Mouse (Mus musculus): ENCODE results near the gene Hspbap1. TPM values are rescaled to one million over a fixed set of nuclear protein-coding genes. Genes with fewer than 3 reads are reported as not detected.

The Hspbap1 gene
- polyA plus RNA-seq, 1 experiment from 2014 or later = 12.7 TPM

DNA sequence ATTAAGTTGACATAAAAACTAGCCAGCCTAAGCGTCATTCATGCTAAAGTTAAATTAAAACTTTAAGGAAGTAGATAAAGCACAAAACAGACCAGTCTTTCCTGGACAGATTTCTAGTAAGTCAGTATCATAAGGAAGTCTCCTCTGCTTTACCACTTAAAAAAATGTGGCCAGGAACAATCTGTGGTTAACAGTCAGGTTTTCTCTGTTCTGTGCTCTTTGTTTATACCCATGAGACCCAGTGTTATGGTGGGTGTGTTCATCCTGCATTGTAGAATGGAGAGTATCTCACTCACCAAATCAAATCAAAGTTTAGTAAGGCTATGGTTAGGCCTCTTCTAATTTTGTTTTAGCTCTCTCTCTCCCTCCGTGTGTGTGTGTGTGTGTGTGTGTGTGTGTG is 4.7 kb upstream of the Hspbap1 start:
- Histone ChIP-seq H3K9me3 (replicated peaks) (no peaks in the 10 kb centered on the region), H3K4me3 (replicated peaks) (no peak overlapping the region), H3K27me3 (replicated peaks) (no peaks in the 10 kb centered on the region), H3K36me3 (no peaks in the 10 kb centered on the region), H3K4me2 (no peak overlapping the region), H3K9ac (replicated peaks) (no peak overlapping the region), H3K27ac (replicated peaks) (no peak overlapping the region), H3K4me1 (peaks cover 25% of the 10 kb centered on the region)
- 84% methylated on average over 2 of the region's 2 CpGs for WGBS
- no peak for ATAC-seq (ENCODE audit: low FRiP score)

DNA sequence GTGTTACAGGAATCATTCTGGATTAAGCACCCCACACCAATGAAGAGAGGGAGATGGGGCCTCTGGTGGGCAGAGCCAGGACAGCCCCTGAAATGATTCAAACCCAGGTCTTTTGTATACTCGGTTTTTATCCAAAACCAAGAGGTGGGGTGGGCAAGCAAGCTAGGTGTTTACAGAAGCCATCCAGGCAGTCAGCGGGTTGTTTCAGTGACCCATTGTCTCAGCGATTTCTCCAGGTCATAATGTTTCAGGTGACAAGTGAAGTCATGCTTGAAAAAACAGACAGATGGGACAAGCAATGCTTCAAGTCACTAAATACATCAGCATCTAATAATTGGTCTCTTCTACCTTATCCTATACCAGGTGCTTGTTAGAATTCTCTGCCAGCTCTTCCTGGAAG is 3.8 kb upstream of the Hspbap1 start:
- no peak for ATAC-seq (ENCODE audit: low FRiP score)
- Histone ChIP-seq H3K4me1 (peaks cover 33% of the 10 kb centered on the region), H3K27me3 (replicated peaks) (no peaks in the 10 kb centered on the region), H3K9me3 (replicated peaks) (no peaks in the 10 kb centered on the region), H3K27ac (replicated peaks) (no peak overlapping the region), H3K9ac (replicated peaks) (no peak overlapping the region), H3K4me2 (no peak overlapping the region), H3K4me3 (replicated peaks) (no peak overlapping the region), H3K36me3 (no peaks in the 10 kb centered on the region)
- 68% methylated on average over 3 of the region's 3 CpGs for WGBS

DNA sequence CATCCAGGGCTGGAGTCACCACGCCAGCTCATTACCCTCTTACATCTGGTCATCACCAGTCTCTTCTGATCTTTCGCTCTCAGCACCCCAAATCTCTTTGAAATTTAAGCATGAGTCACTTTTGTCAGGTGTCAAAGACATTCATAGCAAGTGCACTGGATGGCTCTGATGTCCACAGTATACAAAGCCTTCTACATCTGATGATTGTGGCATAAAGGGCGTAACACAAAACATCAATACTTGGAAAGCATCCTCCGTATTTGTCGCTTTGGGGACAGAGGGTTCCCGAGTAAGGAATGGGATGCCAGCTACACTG is 1.7 kb upstream of the Hspbap1 start:
- H3K9ac ChIP-seq (replicated peaks) = peak overlapping the region; percentile 80
- ATAC-seq (ENCODE audit: low FRiP score) = no peak
- H3K4me2 ChIP-seq = peak overlapping the region; percentile 92
- WGBS = 27% methylated on average over 6 of the region's 6 CpGs
- H3K27ac ChIP-seq (replicated peaks) = peak overlapping the region; percentile 82; the same call in 1 of the 2 replicates
- no peaks in the 10 kb centered on the region for H3K36me3 ChIP-seq
- H3K27me3 ChIP-seq (replicated peaks) = no peaks in the 10 kb centered on the region
- H3K9me3 ChIP-seq (replicated peaks) = no peaks in the 10 kb centered on the region
- H3K4me3 ChIP-seq (replicated peaks) = peak overlapping the region; percentile 84
- peaks cover 40% of the 10 kb centered on the region for H3K4me1 ChIP-seq

DNA sequence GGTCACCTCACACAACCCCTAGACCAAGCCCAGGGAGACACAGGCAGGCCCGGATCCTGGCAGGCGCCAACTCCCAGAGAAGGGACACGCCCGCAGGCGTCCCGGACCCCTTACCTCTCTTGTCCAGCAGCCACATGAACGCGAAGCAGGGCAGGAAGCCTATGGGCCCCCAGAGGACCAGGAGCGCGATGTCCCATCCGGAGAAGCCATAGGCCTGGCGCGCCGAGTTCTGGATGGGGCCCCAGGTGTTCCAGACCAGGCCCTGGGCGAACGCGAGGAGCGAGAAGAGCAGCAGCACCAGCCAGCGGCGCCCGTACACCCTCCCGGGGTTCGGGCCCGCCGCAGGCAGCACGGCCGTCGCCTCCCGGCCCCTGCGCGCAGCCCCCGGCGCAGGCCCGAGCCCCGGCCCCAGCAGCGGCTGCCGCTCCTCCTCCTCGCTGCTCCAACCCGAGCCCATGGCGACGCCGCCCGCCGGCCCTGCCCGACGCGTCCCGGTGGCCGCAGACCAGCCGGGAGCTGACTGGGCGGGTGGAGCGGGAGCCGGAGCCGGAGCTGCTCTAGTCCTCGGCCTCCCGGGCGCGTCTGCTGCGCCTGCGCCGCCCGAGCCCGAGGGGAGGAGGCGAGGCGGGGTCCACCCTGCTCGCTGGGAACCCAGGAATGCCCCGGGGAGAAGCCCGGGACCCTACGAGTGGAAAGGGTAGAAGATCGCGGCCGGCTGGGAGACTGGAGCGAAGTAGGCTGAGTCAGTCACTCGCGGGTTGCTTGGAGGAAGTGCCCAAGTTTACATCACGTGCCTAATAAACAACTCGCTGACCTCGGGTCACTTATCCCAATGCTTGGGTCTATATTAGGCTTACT is 1.2 kb upstream of the Hspbap1 start, which contains the start of gene Dirc2:
Dirc2 (minus strand) TSS at position 572 of the 858 bp plus-strand sequence.
- Histone ChIP-seq H3K4me2 (peak within 1 kb of the TSS; percentile 92), H3K4me3 (replicated peaks) (peak within 1 kb of the TSS; percentile 84), H3K4me1 (peaks cover 40% of the 10 kb centered on the region), H3K36me3 (no peaks in the 10 kb centered on the region), H3K27me3 (replicated peaks) (no peaks in the 10 kb centered on the region), H3K27ac (replicated peaks) (peak within 1 kb of the TSS; percentile 82), H3K9ac (replicated peaks) (peak within 1 kb of the TSS; percentile 87), H3K9me3 (replicated peaks) (no peaks in the 10 kb centered on the region)
- peak; percentile 76 for ATAC-seq (ENCODE audit: low FRiP score)
- under 1% methylated on average over 77 of the region's 78 CpGs for WGBS

DNA sequence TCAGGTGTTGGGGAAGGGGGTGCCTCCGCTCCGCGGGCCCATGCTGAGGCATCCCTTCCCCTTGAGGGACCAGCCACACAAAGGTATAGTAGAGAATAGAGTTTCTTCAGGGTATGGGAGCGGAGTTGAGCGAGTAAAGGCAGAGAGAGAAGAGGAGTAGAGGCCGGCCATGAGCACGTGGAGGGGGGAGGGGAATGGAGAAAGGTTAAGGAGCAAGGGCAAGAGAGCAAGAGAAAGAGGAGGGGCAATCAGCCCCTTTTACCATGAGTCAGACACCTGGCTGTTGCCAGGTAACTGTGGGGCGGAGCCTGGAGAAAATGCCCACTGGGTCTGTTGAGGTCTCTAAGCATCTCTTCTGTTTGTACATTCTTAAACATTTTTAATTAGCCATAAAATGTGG is 966 bp downstream of the Hspbap1 start:
- Histone ChIP-seq H3K27me3 (replicated peaks) (no peaks in the 10 kb centered on the region), H3K4me3 (replicated peaks) (peak overlapping the region; percentile 84), H3K36me3 (no peaks in the 10 kb centered on the region), H3K4me2 (peak overlapping the region; percentile 92), H3K9me3 (replicated peaks) (no peaks in the 10 kb centered on the region), H3K27ac (replicated peaks) (no peak overlapping the region), H3K4me1 (peaks cover 40% of the 10 kb centered on the region), H3K9ac (replicated peaks) (0 out of 2 replicates have a peak overlapping the region, but pooled peaks have one; percentile 87)
- no peak for ATAC-seq (ENCODE audit: low FRiP score)
- WGBS = 21% methylated on average over 8 of the region's 8 CpGs

DNA sequence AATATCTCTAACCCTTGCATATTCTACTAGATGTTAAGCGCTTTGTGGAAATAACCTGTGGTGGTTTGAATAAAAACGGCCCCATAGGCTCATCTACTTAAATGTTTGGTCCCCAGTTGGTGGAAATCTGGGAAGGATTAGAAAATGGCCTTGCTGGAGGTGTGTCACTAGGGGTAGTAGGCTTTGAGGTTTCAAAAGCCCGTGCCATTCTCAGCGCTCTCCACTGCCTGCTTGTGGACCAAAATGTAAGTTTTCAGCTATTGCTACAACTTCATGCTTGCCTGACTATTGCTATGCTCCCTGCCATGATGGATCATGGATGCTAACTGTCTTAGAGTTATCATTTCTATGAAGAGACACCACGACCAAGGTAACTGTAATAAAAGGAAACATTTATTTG is 1.4 kb downstream of the Hspbap1 start:
- 89% methylated on average over 5 of the region's 5 CpGs for WGBS
- Histone ChIP-seq H3K4me3 (replicated peaks) (no peak overlapping the region), H3K27ac (replicated peaks) (no peak overlapping the region), H3K4me1 (peaks cover 36% of the 10 kb centered on the region), H3K4me2 (peak overlapping the region; percentile 92), H3K27me3 (replicated peaks) (no peaks in the 10 kb centered on the region), H3K9me3 (replicated peaks) (no peaks in the 10 kb centered on the region), H3K36me3 (no peaks in the 10 kb centered on the region), H3K9ac (replicated peaks) (no peak overlapping the region)
- ATAC-seq (ENCODE audit: low FRiP score) = no peak

DNA sequence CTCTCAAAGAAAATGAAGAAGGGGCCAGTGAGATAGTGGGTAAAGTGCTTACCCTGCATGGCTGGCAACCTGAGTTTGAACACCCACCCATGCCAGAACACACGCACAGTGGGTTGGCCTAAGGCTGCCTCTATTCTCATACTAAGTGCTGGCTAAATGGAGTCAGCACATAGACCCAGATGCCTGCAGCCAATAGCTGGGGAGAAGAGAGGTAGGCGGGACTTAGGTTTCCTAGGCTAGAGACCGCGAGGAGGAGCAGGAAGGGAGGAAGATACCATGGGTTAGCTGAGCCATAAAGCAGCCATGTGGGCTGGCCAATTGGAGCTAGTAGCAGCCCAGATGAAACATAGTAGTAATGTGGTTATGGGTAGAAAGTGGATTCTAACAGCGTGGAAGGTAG is 2.4 kb downstream of the Hspbap1 start:
- Histone ChIP-seq H3K4me3 (replicated peaks) (no peak overlapping the region), H3K27me3 (replicated peaks) (no peaks in the 10 kb centered on the region), H3K9me3 (replicated peaks) (no peaks in the 10 kb centered on the region), H3K9ac (replicated peaks) (no peak overlapping the region), H3K36me3 (no peaks in the 10 kb centered on the region), H3K4me1 (peaks cover 31% of the 10 kb centered on the region), H3K4me2 (no peak overlapping the region), H3K27ac (replicated peaks) (no peak overlapping the region)
- WGBS = 88% methylated on average over 5 of the region's 5 CpGs
- ATAC-seq (ENCODE audit: low FRiP score) = no peak

DNA sequence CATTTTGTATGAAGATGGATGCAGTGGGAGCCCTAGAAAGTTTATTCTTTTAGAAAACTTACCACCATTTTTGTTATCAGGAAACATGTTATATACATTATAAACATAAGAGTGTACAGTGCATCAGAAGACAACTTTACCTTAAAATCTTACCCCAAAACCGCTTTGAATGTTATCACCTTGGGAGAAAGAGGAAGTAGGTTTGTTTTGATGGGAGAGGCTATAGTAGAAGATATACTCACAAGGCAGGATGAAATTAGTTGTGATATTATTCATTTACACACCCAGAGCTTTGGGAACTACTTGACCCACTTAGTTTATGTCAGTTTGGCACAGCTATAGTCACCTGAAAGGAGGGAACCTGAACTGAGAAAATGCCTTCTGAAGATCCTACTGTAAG is 5.7 kb downstream of the Hspbap1 start:
- no peak overlapping the region for H3K27ac ChIP-seq (replicated peaks)
- WGBS = 87% methylated on average over 1 of the region's 1 CpGs

DNA sequence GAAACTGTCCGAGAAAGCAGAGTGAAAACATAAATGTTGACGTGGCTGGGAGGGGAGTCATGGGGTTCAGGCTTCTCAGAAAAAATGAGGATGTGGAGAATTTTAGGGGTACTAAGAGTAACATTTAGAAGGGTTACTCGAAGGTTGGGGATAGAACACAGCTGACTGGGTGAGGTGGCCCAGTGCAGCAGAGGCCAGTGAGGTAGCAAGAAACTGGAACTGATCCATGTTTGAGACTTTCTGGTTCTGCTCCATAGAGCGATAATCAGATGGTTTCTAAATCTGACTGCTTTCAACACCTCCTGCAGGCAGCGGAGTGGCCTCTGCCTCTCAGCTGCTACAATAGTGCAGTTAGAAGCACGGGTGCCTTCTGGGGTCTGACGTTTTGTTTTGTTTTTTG is 6.6 kb downstream of the Hspbap1 start:
- WGBS = 95% methylated on average over 7 of the region's 7 CpGs

More for the DNA sequence above, 5.7 kb downstream of the Hspbap1 start:
- H3K9me3 ChIP-seq (replicated peaks) = no peaks in the 10 kb centered on the region
- peaks cover 12% of the 10 kb centered on the region for H3K4me1 ChIP-seq
- H3K36me3 ChIP-seq = no peaks in the 10 kb centered on the region
- no peak overlapping the region for H3K4me3 ChIP-seq (replicated peaks)
- no peak for ATAC-seq (ENCODE audit: low FRiP score)
- no peak overlapping the region for H3K9ac ChIP-seq (replicated peaks)
- H3K4me2 ChIP-seq = no peak overlapping the region
- no peaks in the 10 kb centered on the region for H3K27me3 ChIP-seq (replicated peaks)

DNA sequence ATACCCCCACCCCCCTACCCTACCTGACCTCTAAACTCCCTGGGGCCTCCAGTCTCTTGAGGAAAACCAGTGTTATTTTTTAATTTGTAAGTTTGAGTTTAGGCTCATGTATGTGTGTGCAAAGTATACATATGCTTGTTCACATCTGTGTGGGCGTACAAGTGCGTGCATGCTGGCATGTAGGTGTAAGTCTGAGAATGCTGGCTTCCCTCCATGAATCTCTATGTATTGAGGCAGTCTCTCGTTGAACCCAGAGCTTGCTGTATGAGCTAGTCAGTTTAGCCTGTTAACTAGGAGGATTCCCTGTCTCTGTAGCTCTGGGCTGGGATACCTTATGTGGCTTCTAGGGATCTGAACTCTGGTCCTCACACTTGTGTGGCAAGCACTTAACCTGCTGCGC is 7.6 kb downstream of the Hspbap1 start:
- Histone ChIP-seq H3K4me3 (replicated peaks) (no peak overlapping the region), H3K4me1 (no peaks in the 10 kb centered on the region), H3K27me3 (replicated peaks) (no peaks in the 10 kb centered on the region), H3K4me2 (no peak overlapping the region), H3K9me3 (replicated peaks) (no peaks in the 10 kb centered on the region), H3K9ac (replicated peaks) (no peak overlapping the region), H3K27ac (replicated peaks) (no peak overlapping the region), H3K36me3 (no peaks in the 10 kb centered on the region)
- 98% methylated on average over 4 of the region's 4 CpGs for WGBS
- no peak for ATAC-seq (ENCODE audit: low FRiP score)

More for the DNA sequence above, 6.6 kb downstream of the Hspbap1 start:
- Histone ChIP-seq H3K27ac (replicated peaks) (no peak overlapping the region), H3K4me1 (peaks cover 3% of the 10 kb centered on the region; the same call in 1 of the 2 replicates), H3K27me3 (replicated peaks) (no peaks in the 10 kb centered on the region), H3K4me2 (no peak overlapping the region), H3K9ac (replicated peaks) (no peak overlapping the region), H3K9me3 (replicated peaks) (no peaks in the 10 kb centered on the region), H3K36me3 (no peaks in the 10 kb centered on the region), H3K4me3 (replicated peaks) (no peak overlapping the region)
- ATAC-seq (ENCODE audit: low FRiP score) = no peak

DNA sequence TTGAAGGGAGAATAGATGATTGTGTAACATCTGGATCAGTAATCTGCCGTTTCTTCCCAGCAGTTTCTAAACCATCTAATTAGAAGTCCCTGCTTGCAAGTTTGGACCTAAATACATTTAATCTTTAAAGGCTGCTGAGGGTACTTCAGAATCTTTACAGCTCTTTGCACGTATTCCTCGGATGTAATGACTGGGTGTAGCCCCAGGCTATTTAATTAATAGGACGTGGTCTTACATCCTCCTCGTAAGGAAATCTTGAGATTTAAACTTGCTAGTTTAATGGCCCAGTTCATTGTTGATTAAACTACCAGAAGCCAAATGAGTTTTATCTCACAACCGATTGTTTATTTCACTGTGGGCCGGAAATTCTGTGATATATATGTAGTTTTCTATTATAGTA is 9.5 kb downstream of the Hspbap1 start:
- no peak overlapping the region for H3K4me2 ChIP-seq
- no peaks in the 10 kb centered on the region for H3K9me3 ChIP-seq (replicated peaks)
- H3K4me3 ChIP-seq (replicated peaks) = no peak overlapping the region
- WGBS = 49% methylated on average over 7 of the region's 7 CpGs
- H3K27me3 ChIP-seq (replicated peaks) = no peaks in the 10 kb centered on the region
- peak; percentile 62; the same call in 1 of the 2 replicates for ATAC-seq (ENCODE audit: low FRiP score)
- no peaks in the 10 kb centered on the region for H3K4me1 ChIP-seq
- no peak overlapping the region for H3K9ac ChIP-seq (replicated peaks)
- H3K36me3 ChIP-seq = no peaks in the 10 kb centered on the region
- H3K27ac ChIP-seq (replicated peaks) = peak overlapping the region; percentile 4; the same call in 1 of the 2 replicates

DNA sequence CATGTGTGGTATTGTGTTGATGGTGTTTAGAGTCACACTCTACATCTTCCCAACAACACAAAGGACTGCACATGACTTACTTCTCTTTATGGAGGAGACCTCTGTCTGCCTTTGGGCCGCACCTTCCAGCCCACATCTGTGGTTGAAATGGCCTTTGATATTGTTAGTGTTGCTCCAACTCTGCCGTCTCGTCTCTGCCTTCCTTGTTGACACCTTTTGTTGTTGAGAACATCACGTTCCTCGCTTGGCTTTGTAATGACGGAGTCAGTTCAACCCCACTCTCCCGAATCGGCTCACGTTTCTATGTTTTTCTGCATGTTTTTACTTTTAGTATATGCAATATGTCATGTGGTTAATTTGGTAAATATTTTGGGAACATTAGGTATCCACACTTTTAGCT is 10.9 kb downstream of the Hspbap1 start:
- WGBS = 91% methylated on average over 9 of the region's 9 CpGs

More for the DNA sequence above, 10.9 kb downstream of the Hspbap1 start:
- Histone ChIP-seq H3K4me1 (no peaks in the 10 kb centered on the region), H3K4me3 (replicated peaks) (no peak overlapping the region), H3K27ac (replicated peaks) (no peak overlapping the region), H3K4me2 (no peak overlapping the region), H3K9ac (replicated peaks) (no peak overlapping the region), H3K36me3 (no peaks in the 10 kb centered on the region), H3K9me3 (replicated peaks) (no peaks in the 10 kb centered on the region), H3K27me3 (replicated peaks) (no peaks in the 10 kb centered on the region)
- ATAC-seq (ENCODE audit: low FRiP score) = no peak

All from neural tube, embryonic 15.5 days (tissue).